Mouse (Mus musculus): ENCODE results near the gene Mmp23. TPM values are rescaled to one million over a fixed set of nuclear protein-coding genes. Genes with fewer than 3 reads are reported as not detected.
A peak's percentile ranks its signal among the peaks of the same experiment; 100 is the strongest.

Gene Mmp23
- polyA plus RNA-seq, 1 experiment from 2014 or later = 3.1 TPM

DNA sequence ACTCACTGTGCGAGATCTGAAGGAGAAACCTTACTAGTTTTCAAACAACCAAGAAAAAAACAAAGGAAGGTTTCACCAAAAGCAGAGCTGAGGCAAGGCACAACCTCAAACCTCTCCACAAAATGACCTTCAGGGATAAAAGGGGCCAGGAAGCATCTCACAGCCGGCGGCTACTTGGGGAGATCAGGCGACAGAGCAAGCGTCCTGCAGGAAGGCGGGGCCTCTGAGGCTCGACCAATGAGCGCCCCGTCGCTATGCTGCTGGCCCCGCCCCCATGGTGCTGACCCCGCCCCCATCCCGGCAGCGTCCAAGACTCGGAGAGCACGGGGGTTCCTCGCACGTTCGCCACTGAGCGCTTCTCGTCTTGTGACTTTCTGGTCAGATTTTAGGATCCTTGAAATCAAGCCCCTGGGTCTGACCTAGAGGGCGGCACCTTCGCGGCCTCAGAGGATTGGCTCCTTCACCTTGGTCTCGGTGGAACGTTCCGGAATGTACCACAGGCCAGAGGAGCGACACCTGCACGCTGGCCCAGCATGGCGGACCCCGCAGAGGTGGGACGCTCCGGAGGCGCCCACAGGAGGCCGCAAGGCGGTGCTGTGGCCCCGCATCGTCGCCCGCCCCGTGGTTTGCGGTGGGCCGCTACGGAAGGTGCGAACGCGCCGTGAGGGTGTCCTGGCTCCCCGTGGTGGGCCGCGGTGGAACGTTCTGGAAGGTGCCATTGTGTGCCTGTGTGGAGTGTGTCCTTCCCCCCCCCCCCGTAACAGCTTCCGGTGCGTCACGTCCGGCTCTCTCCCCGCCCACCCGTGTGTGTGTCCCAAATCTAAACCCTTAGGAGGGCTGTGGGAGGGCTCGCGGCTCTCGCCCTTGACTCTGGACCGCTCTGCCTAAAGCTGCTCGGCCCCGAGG, 51.8 kb downstream of the Mmp23 start, which contains the start of gene Slc35e2:
Gene Slc35e2, plus strand, starts transcription at position 326 of the 906 bp plus-strand sequence.
- Histone ChIP-seq H3K27ac (ENCODE audit: low read depth, low read length) (peak within 1 kb of the TSS; percentile 97), H3K36me3 (ENCODE audit: control insufficient read depth, insufficient read depth, low read length) (no peaks in the 10 kb centered on the region), H3K27me3 (ENCODE audit: control insufficient read depth, insufficient read depth, low read length) (no peaks in the 10 kb centered on the region), H3K9ac (ENCODE audit: low read depth, low read length) (peak within 1 kb of the TSS; percentile 88), H3K9me3 (ENCODE audit: control insufficient read depth, low read length) (no peaks in the 10 kb centered on the region), H3K4me2 (replicated peaks; ENCODE audit: low read depth, low read length) (peak within 1 kb of the TSS; percentile 85), H3K4me1 (replicated peaks; ENCODE audit: control insufficient read depth, insufficient read depth, low read length) (0 out of 2 replicates have a peak, but pooled peaks cover 3% of the 10 kb centered on the region), H3K4me3 (ENCODE audit: low read depth, low read length) (peak within 1 kb of the TSS; percentile 89)
- WGBS = under 1% methylated on average over 53 of the region's 65 CpGs
- peak; percentile 95 for ATAC-seq (ENCODE audit: low FRiP score)
- peak; percentile 95 for DNase-seq (ENCODE audit: low spot score)

Other genes with a start within 250 kb of the Mmp23 start
- gene Cfap74, start 244.2 kb downstream of the Mmp23 start, polyA plus RNA-seq (2014; fragmentation: Nextera tagmentation; extraction: Ambion mirVana) = 5.4 and 6.8 TPM in 2 replicates
- 0.37 TPM in 1 of 2 replicates, not detected in the other for gene Tmem52, start 184.3 kb downstream of the Mmp23 start, polyA plus RNA-seq (2014; fragmentation: Nextera tagmentation; extraction: Ambion mirVana)
- gene Gnb1, start 162.0 kb downstream of the Mmp23 start, polyA plus RNA-seq (2014; fragmentation: Nextera tagmentation; extraction: Ambion mirVana) = 826 and 832 TPM in 2 replicates
- gene Nadk, start 91.0 kb downstream of the Mmp23 start, polyA plus RNA-seq (2014; fragmentation: Nextera tagmentation; extraction: Ambion mirVana) = 94.6 and 103 TPM in 2 replicates
- gene Slc35e2, start 52.0 kb downstream of the Mmp23 start, polyA plus RNA-seq (2014; fragmentation: Nextera tagmentation; extraction: Ambion mirVana) = 17.0 and 18.1 TPM in 2 replicates
- 74.1 and 77.6 TPM in 2 replicates for gene Cdk11b, start 28.5 kb downstream of the Mmp23 start, polyA plus RNA-seq (2014; fragmentation: Nextera tagmentation; extraction: Ambion mirVana)
- gene Gm10563, start 8.0 kb downstream of the Mmp23 start, polyA plus RNA-seq (2014; fragmentation: Nextera tagmentation; extraction: Ambion mirVana) = not detected in 2 replicates
- gene Mib2, start 15.8 kb upstream of the Mmp23 start, polyA plus RNA-seq (2014; fragmentation: Nextera tagmentation; extraction: Ambion mirVana) = 9.9 and 12.5 TPM in 2 replicates
- gene Fndc10, start 41.0 kb upstream of the Mmp23 start, polyA plus RNA-seq (2014; fragmentation: Nextera tagmentation; extraction: Ambion mirVana) = 1.6 and 1.8 TPM in 2 replicates
- gene Ssu72, start 51.4 kb upstream of the Mmp23 start, polyA plus RNA-seq (2014; fragmentation: Nextera tagmentation; extraction: Ambion mirVana) = 165 and 168 TPM in 2 replicates
- gene Tmem240, start 81.4 kb upstream of the Mmp23 start, polyA plus RNA-seq (2014; fragmentation: Nextera tagmentation; extraction: Ambion mirVana) = 0.73 and 0.91 TPM in 2 replicates
- gene Atad3a, start 107.7 kb upstream of the Mmp23 start, polyA plus RNA-seq (2014; fragmentation: Nextera tagmentation; extraction: Ambion mirVana) = 70.9 and 79.9 TPM in 2 replicates
- gene Vwa1, start 121.3 kb upstream of the Mmp23 start, polyA plus RNA-seq (2014; fragmentation: Nextera tagmentation; extraction: Ambion mirVana) = 8.6 and 9.5 TPM in 2 replicates
- 0.25 and 0.52 TPM in 2 replicates for gene Tmem88b, start 132.5 kb upstream of the Mmp23 start, polyA plus RNA-seq (2014; fragmentation: Nextera tagmentation; extraction: Ambion mirVana)
- not detected in 2 replicates for gene Ankrd65, start 137.1 kb upstream of the Mmp23 start, polyA plus RNA-seq (2014; fragmentation: Nextera tagmentation; extraction: Ambion mirVana)
- 238 and 242 TPM in 2 replicates for gene Mrpl20, start 149.5 kb upstream of the Mmp23 start, polyA plus RNA-seq (2014; fragmentation: Nextera tagmentation; extraction: Ambion mirVana)
- 163 and 170 TPM in 2 replicates for gene Ccnl2, start 159.1 kb upstream of the Mmp23 start, polyA plus RNA-seq (2014; fragmentation: Nextera tagmentation; extraction: Ambion mirVana)
- gene Aurkaip1, start 177.9 kb upstream of the Mmp23 start, polyA plus RNA-seq (2014; fragmentation: Nextera tagmentation; extraction: Ambion mirVana) = 112 and 123 TPM in 2 replicates
- gene Mxra8, start 186.3 kb upstream of the Mmp23 start, polyA plus RNA-seq (2014; fragmentation: Nextera tagmentation; extraction: Ambion mirVana) = 31.1 and 36.8 TPM in 2 replicates
- gene Dvl1, start 194.0 kb upstream of the Mmp23 start, polyA plus RNA-seq (2014; fragmentation: Nextera tagmentation; extraction: Ambion mirVana) = 7.5 and 8.8 TPM in 2 replicates
- gene Tas1r3, start 210.0 kb upstream of the Mmp23 start, polyA plus RNA-seq (2014; fragmentation: Nextera tagmentation; extraction: Ambion mirVana) = 0.46 TPM in 2 replicates
- gene Cptp, start 216.1 kb upstream of the Mmp23 start, polyA plus RNA-seq (2014; fragmentation: Nextera tagmentation; extraction: Ambion mirVana) = 19.8 and 22.7 TPM in 2 replicates
- gene Ints11, start 216.2 kb upstream of the Mmp23 start, polyA plus RNA-seq (2014; fragmentation: Nextera tagmentation; extraction: Ambion mirVana) = 93.1 and 95.4 TPM in 2 replicates
- 41.6 and 43.2 TPM in 2 replicates for gene Pusl1, start 238.4 kb upstream of the Mmp23 start, polyA plus RNA-seq (2014; fragmentation: Nextera tagmentation; extraction: Ambion mirVana)
- gene Acap3, start 238.4 kb upstream of the Mmp23 start, polyA plus RNA-seq (2014; fragmentation: Nextera tagmentation; extraction: Ambion mirVana) = 29.0 and 34.7 TPM in 2 replicates